Mouse (Mus musculus) adrenal gland, postnatal 4 days (tissue): Measurements from ENCODE around the gene Dmwd. TPM values are rescaled to one million over a fixed set of nuclear protein-coding genes. Genes with fewer than 3 reads are reported as not detected.

Experiments used
- microRNA-seq: library from miRNA; unstranded; fragments of <30 nt; microRNA quantifications from one replicate; pipeline ENCODE4 v1.2.0, GENCODE M21; 2021
- total RNA-seq, 2 experiments: library from RNA; stranded (reverse); gene quantifications; 2 replicates each; pipeline ENCODE4 v1.2.3; 2021

Gene Dmwd
- total RNA-seq, 2 experiments from 2014 or later = 67.0 to 70.3 TPM

Small RNAs within 50 kb of the gene (microRNA-seq; reads per million reads assigned to microRNA genes)
- gene Mir3100 = 1.3 reads per million

Other genes with a start within 250 kb of the Dmwd start
- gene Mill2, start 236.3 kb upstream of the Dmwd start, total RNA-seq = 1 to 10 TPM; 5.1 to 8.1 TPM
- gene Pglyrp1, start 204.9 kb upstream of the Dmwd start, total RNA-seq = 10 to 100 TPM in 1 of 2 experiments, 1 to 10 TPM in 1; 7.2 to 12.0 TPM
- 10 to 100 TPM; 16.5 to 19.2 TPM for gene Ccdc61, start 165.8 kb upstream of the Dmwd start, total RNA-seq
- gene Nova2, start 150.3 kb upstream of the Dmwd start, total RNA-seq = 1 to 10 TPM; 7.8 to 8.2 TPM
- under 1 TPM in 1 of 2 experiments, not detected in 1; 0.20 TPM for gene Nanos2, start 88.8 kb upstream of the Dmwd start, total RNA-seq
- gene Mypop, start 85.0 kb upstream of the Dmwd start, total RNA-seq = 1 to 10 TPM; 7.2 to 8.3 TPM
- gene Irf2bp1, start 72.2 kb upstream of the Dmwd start, total RNA-seq = 10 to 100 TPM; 44.3 to 49.1 TPM
- gene Foxa3, start 52.7 kb upstream of the Dmwd start, total RNA-seq = 1 to 10 TPM in 1 of 2 experiments, under 1 TPM in 1; 0.50 to 4.5 TPM
- gene Sympk, start 51.9 kb upstream of the Dmwd start, total RNA-seq = 100 to 1,000 TPM; 109 to 119 TPM
- gene Rsph6a, start 21.5 kb upstream of the Dmwd start, total RNA-seq = not detected
- 10 to 100 TPM; 70.0 to 74.7 TPM for gene Dmpk, start 7.6 kb downstream of the Dmwd start, total RNA-seq
- 10 to 100 TPM; 23.4 to 25.3 TPM for gene Six5, start 18.4 kb downstream of the Dmwd start, total RNA-seq
- under 1 TPM; 0.59 to 0.98 TPM for gene Gm4969, start 42.1 kb downstream of the Dmwd start, total RNA-seq
- 10 to 100 TPM; 13.7 to 14.6 TPM for gene Fbxo46, start 43.6 kb downstream of the Dmwd start, total RNA-seq
- 10 to 100 TPM; 16.1 TPM for gene Qpctl, start 73.1 kb downstream of the Dmwd start, total RNA-seq
- gene Snrpd2, start 73.5 kb downstream of the Dmwd start, total RNA-seq = 100 to 1,000 TPM; 111 to 116 TPM
- 1 to 10 TPM; 1.9 to 2.5 TPM for gene Gipr, start 89.9 kb downstream of the Dmwd start, total RNA-seq
- gene Eml2, start 100.2 kb downstream of the Dmwd start, total RNA-seq = 10 to 100 TPM; 44.8 to 46.7 TPM
- 1 to 10 TPM; 4.5 to 4.8 TPM for gene Gpr4, start 136.3 kb downstream of the Dmwd start, total RNA-seq
- 10 to 100 TPM; 23.6 to 24.1 TPM for gene Opa3, start 152.1 kb downstream of the Dmwd start, total RNA-seq
- gene Vasp, start 195.6 kb downstream of the Dmwd start, total RNA-seq = 10 to 100 TPM; 83.7 to 89.3 TPM
- gene Ppm1n, start 203.8 kb downstream of the Dmwd start, total RNA-seq = under 1 TPM in 1 of 2 experiments, not detected in 1; 0.39 TPM
- gene Rtn2, start 206.4 kb downstream of the Dmwd start, total RNA-seq = 10 to 100 TPM; 19.3 to 28.8 TPM
- under 1 TPM; 0.85 to 0.98 TPM for gene Fosb, start 233.8 kb downstream of the Dmwd start, total RNA-seq